In genomic region chr15:81514111-81514971, GRCm38 (mm10) we compare ENCODE assay signal across 8 mouse cellular contexts. TPM values are rescaled to one million over a fixed set of nuclear protein-coding genes. Genes with fewer than 3 reads are reported as not detected.
DNase-seq lines count a peak whose midpoint lies in the region; ATAC-seq and TF ChIP-seq lines count a peak whose summit lies in the region.

No protein-coding gene starts in this region.

- H3K4me3 ChIP-seq in E14TG2a.4 (replicated peaks; ENCODE audit: low read length), result peak overlapping the region; percentile 70
- H3K4me3 ChIP-seq in forebrain, embryonic 14.5 days (ENCODE audit: low read depth, low read length), result 0 out of 2 replicates have a peak overlapping the region, but pooled peaks have one; percentile 7
- peak overlapping the region; percentile 12; the same call in 1 of the 2 replicates for H3K4me3 ChIP-seq in neural tube, embryonic 14.5 days (ENCODE audit: low read depth, low read length)

- intact Hi-C loops in heart, postnatal 14 days (cut with DNase I), result loop anchor here (2.0 kb wide), 1 partner anchor 72 kb away; no protein-coding TSS in a partner anchor

- peaks cover 89% of the 10 kb centered on the region for H3K4me1 ChIP-seq in E14TG2a.4 (replicated peaks; ENCODE audit: low read depth, low read length)
- no peaks in the 10 kb centered on the region for H3K4me1 ChIP-seq in forebrain, embryonic 14.5 days (ENCODE audit: control insufficient read depth, insufficient read depth, low read length)
- H3K4me1 ChIP-seq in neural tube, embryonic 14.5 days (ENCODE audit: control insufficient read depth, insufficient read depth, low read length), result no peaks in the 10 kb centered on the region

- no peaks in the 10 kb centered on the region for H3K27me3 ChIP-seq in E14TG2a.4 (ENCODE audit: insufficient read depth, low read length)
- H3K27me3 ChIP-seq in forebrain, embryonic 14.5 days (replicated peaks; ENCODE audit: control insufficient read depth, insufficient read depth, low read length), result no peaks in the 10 kb centered on the region
- H3K27me3 ChIP-seq in neural tube, embryonic 14.5 days (ENCODE audit: control insufficient read depth, insufficient read depth, low read length), result no peaks in the 10 kb centered on the region

- H3K27ac ChIP-seq in forebrain, embryonic 14.5 days (ENCODE audit: low read depth, low read length), result no peak overlapping the region
- H3K27ac ChIP-seq in neural tube, embryonic 14.5 days (ENCODE audit: low read depth, low read length), result no peak overlapping the region

- no peaks in the 10 kb centered on the region for H3K9me3 ChIP-seq in E14TG2a.4 (ENCODE audit: low read length)
- no peaks in the 10 kb centered on the region for H3K9me3 ChIP-seq in forebrain, embryonic 14.5 days (replicated peaks; ENCODE audit: control insufficient read depth, low read length)
- no peaks in the 10 kb centered on the region for H3K9me3 ChIP-seq in neural tube, embryonic 14.5 days (ENCODE audit: control insufficient read depth, low read length)

- ATAC-seq in forebrain, embryonic 14.5 days, result no peak
- no peak for ATAC-seq in neural tube, embryonic 14.5 days (ENCODE audit: low read depth)

- 0 out of 2 replicates have a peak overlapping the region, but pooled peaks have one; percentile 9 for H3K9ac ChIP-seq in forebrain, embryonic 14.5 days (ENCODE audit: low read length)
- H3K9ac ChIP-seq in neural tube, embryonic 14.5 days (replicated peaks; ENCODE audit: low read depth, low read length), result no peak overlapping the region

- no peaks in the 10 kb centered on the region for H3K36me3 ChIP-seq in E14TG2a.4 (ENCODE audit: insufficient read depth, low read length)
- H3K36me3 ChIP-seq in forebrain, embryonic 14.5 days (ENCODE audit: control insufficient read depth, insufficient read depth, low read length), result no peaks in the 10 kb centered on the region
- H3K36me3 ChIP-seq in neural tube, embryonic 14.5 days (ENCODE audit: control insufficient read depth, insufficient read depth, low read length), result no peaks in the 10 kb centered on the region

- peak overlapping the region; percentile 47 for H3K4me2 ChIP-seq in forebrain, embryonic 14.5 days (ENCODE audit: low read length)
- H3K4me2 ChIP-seq in neural tube, embryonic 14.5 days (ENCODE audit: low read depth, low read length), result peak overlapping the region; percentile 47

- TF ChIP-seq CTCF in E14TG2a.4 (conservative IDR thresholded peaks at IDR 0.05; ENCODE audit: low read length), result peak; percentile 70

- peak; percentile 42 for DNase-seq in cerebellum, adult 11 months
- DNase-seq in forebrain, embryonic 14.5 days (ENCODE audit: low spot score), result peak; percentile 41
- peak; percentile 85 to 86 for DNase-seq in heart, postnatal 14 days
- peak; percentile 84 for DNase-seq in large intestine, adult 2 months (ENCODE audit: low read depth, low spot score)
- DNase-seq in lung, adult 18-20 months, result peak; percentile 95 to 97
- DNase-seq in testis, postnatal 14 days (ENCODE audit: low spot score), result peak; percentile 75

- 15% methylated on average over 18 of the region's 18 CpGs for WGBS in forebrain, embryonic 14.5 days
- 5% methylated on average over 18 of the region's 18 CpGs for WGBS in large intestine, adult 2 months
- 10% methylated on average over 18 of the region's 18 CpGs for WGBS in neural tube, embryonic 14.5 days

RNA-seq across cellular contexts. Expression of gene Rbx1, which starts 48.2 kb away (rescaled TPM):
- polyA plus RNA-seq in forebrain, embryonic 14.5 days (2014; fragmentation: Nextera tagmentation; extraction: Ambion mirVana), result 554 and 641 TPM in 2 replicates
- total RNA-seq in heart, postnatal 14 days (2021), result 100 to 1,000 TPM; 120 to 130 TPM
- polyA plus RNA-seq in large intestine, adult 2 months (2012; rRNA removed), result 52.3 and 56.4 TPM in 2 replicates
- 454 and 456 TPM in 2 replicates for polyA plus RNA-seq in neural tube, embryonic 14.5 days (2014; fragmentation: Nextera tagmentation; extraction: Ambion mirVana)

Comparison
In these comparisons a context has a peak if more than half of its experiments do, and no peak if none do; other contexts are left out.
1. H3K4me3 ChIP-seq: peak in every context shown above with its lines; median percentile 70 in E14TG2a.4; 12 in neural tube, embryonic 14.5 days; 7 in forebrain, embryonic 14.5 days.
2. DNase-seq: peak in every context shown above with its lines; median percentile 96 in lung, adult 18-20 months; 86 in heart, postnatal 14 days; 84 in large intestine, adult 2 months; 75 in testis, postnatal 14 days; 42 in cerebellum, adult 11 months; 41 in forebrain, embryonic 14.5 days.